Mouse (Mus musculus) G1E-ER4 (cell line): ENCODE data around the gene Gm28374. TPM values are rescaled to one million over a fixed set of nuclear protein-coding genes. Genes with fewer than 3 reads are reported as not detected.

ENCODE experiments used
- GATA1 ChIP-seq: IDR thresholded peaks from one replicate; pipeline ENCODE4 v1.8.0; 2012; ENCODE audit warnings: low read length, inconsistent platforms
- polyA plus RNA-seq: library from polyadenylated mRNA; stranded (reverse); fragments of >175 nt; gene quantifications from 2 replicates; pipeline ENCODE4 v1.2.3, GENCODE M21; 2012

Gene Gm28374
- 0.53 and 0.67 TPM in 2 replicates for polyA plus RNA-seq

- TF ChIP-seq GATA1, result no peak
Observed at GRCm38 (mm10) chr19:6082156-6082555, at the start of gene Gm28374. Gene Gm28374, minus strand, starts transcription at chr19:6082256.

GRCm38 (mm10) chr19:6130414-6131128 is 48.5 kb upstream of the Gm28374 start:
- peak; percentile 12 for TF ChIP-seq GATA1

- TF ChIP-seq GATA1, result no peak
Observed at GRCm38 (mm10) chr19:6127760-6128341, 45.8 kb upstream of the Gm28374 start, which contains the start of gene Snx15. Gene Snx15, minus strand, starts transcription at chr19:6128304.

GRCm38 (mm10) chr19:6126789-6127580 is 44.9 kb upstream of the Gm28374 start:
- TF ChIP-seq GATA1, result no peak

GRCm38 (mm10) chr19:6126289-6126688 is 44.2 kb upstream of the Gm28374 start:
- TF ChIP-seq GATA1, result no peak

GRCm38 (mm10) chr19:6124898-6125297 is 42.8 kb upstream of the Gm28374 start:
- no peak for TF ChIP-seq GATA1

GRCm38 (mm10) chr19:6123330-6123729 is 41.3 kb upstream of the Gm28374 start:
- TF ChIP-seq GATA1, result no peak

GRCm38 (mm10) chr19:6121761-6122160 is 39.7 kb upstream of the Gm28374 start:
- TF ChIP-seq GATA1, result no peak

- no peak for TF ChIP-seq GATA1
Observed at GRCm38 (mm10) chr19:6118677-6119185, 36.7 kb upstream of the Gm28374 start.

GRCm38 (mm10) chr19:6117986-6118676 is 36.1 kb upstream of the Gm28374 start, which contains the start of gene Sac3d1:
Gene Sac3d1, minus strand, starts transcription at chr19:6118650.
- TF ChIP-seq GATA1, result no peak

- no peak for TF ChIP-seq GATA1
Observed at GRCm38 (mm10) chr19:6117346-6117985, 35.4 kb upstream of the Gm28374 start.

GRCm38 (mm10) chr19:6116113-6116850 is 34.2 kb upstream of the Gm28374 start:
- no peak for TF ChIP-seq GATA1

GRCm38 (mm10) chr19:6113116-6113515 is 31.1 kb upstream of the Gm28374 start:
- TF ChIP-seq GATA1, result no peak

GRCm38 (mm10) chr19:6105586-6105985 is 23.5 kb upstream of the Gm28374 start, which contains the start of gene Naaladl1:
Gene Naaladl1, plus strand, starts transcription at chr19:6105782.
- TF ChIP-seq GATA1, result no peak
